Mouse (Mus musculus) heart, embryonic 15.5 days (tissue): Measurements from ENCODE around the gene Zfp937. TPM values are rescaled to one million over a fixed set of nuclear protein-coding genes. Genes with fewer than 3 reads are reported as not detected.
"Not testable (repeated sequence)": the region's sequence is repeated elsewhere in the genome, so short reads cannot be mapped to it uniquely, and the experiment has no call there.

ENCODE experiments used
- ATAC-seq: fragments of 200-750 bp; cut with Nextera tagmentation; replicated peaks from 2 replicates; pipeline ENCODE4 v1.8.0; 2017; ENCODE audit warnings: low read depth, moderate TSS enrichment; ENCODE audit not compliant: insufficient number of reproducible peaks, insufficient read depth, low FRiP score
- H3K27ac ChIP-seq: fragments of 300-500 bp; sonication (generic); 2 replicates; pipeline ENCODE4 v1.5.1; 2015; ENCODE audit warnings: mild to moderate bottlenecking, inconsistent platforms
- H3K27me3 ChIP-seq: fragments of 300-500 bp; sonication (generic); 2 replicates; pipeline ENCODE4 v1.6.1; 2015; ENCODE audit warnings: inconsistent platforms
- H3K36me3 ChIP-seq: fragments of 300-500 bp; sonication (generic); 2 replicates; pipeline ENCODE4 v1.6.1; 2015; ENCODE audit warnings: mild to moderate bottlenecking, inconsistent platforms
- H3K4me1 ChIP-seq: fragments of 300-500 bp; sonication (generic); replicated peaks from 2 replicates; pipeline ENCODE4 v1.6.1; 2015; ENCODE audit warnings: inconsistent platforms
- H3K4me2 ChIP-seq: fragments of 300-500 bp; sonication (generic); 2 replicates; pipeline ENCODE4 v1.6.1; 2015; ENCODE audit warnings: inconsistent platforms, mild to moderate bottlenecking, moderate library complexity
- H3K4me3 ChIP-seq: fragments of 300-500 bp; sonication (generic); 2 replicates; pipeline ENCODE4 v1.5.1; 2015; ENCODE audit warnings: mild to moderate bottlenecking, inconsistent platforms
- H3K9ac ChIP-seq: fragments of 300-500 bp; sonication (generic); 2 replicates; pipeline ENCODE4 v1.6.1; 2015; ENCODE audit warnings: mild to moderate bottlenecking, inconsistent platforms
- H3K9me3 ChIP-seq: fragments of 300-500 bp; sonication (generic); replicated peaks from 2 replicates; pipeline ENCODE4 v1.6.1; 2016; ENCODE audit warnings: inconsistent platforms
- WGBS: fragments of 180-500 bp; shearing (Covaris S2); methylation state at CpG from one replicate; pipeline ENCODE4 v1.1.7; 2015; ENCODE audit warnings: mixed read lengths; 5-methylcytosine and 5-hydroxymethylcytosine counted together
- polyA plus RNA-seq: library from polyadenylated mRNA; unstranded; fragments of >200 nt; fragmentation: Nextera tagmentation; extraction: Ambion mirVana; gene quantifications from 2 replicates; pipeline ENCODE4 v1.2.1, GENCODE M21; 2015

Gene Zfp937
- polyA plus RNA-seq = 4.1 and 4.9 TPM in 2 replicates

- WGBS = 1% methylated on average over 15 of the region's 15 CpGs
- ATAC-seq = peak; percentile 100
- 0 out of 2 replicates have a peak within 1 kb of the TSS, but pooled peaks have one; percentile 40 for H3K9ac ChIP-seq
Measured at GRCm38 (mm10) chr2:150217600-150218362, at the start of gene Zfp937. Gene Zfp937, plus strand, starts transcription at chr2:150218073.

GRCm38 (mm10) chr2:150173833-150174232 lies 44.0 kb upstream of the Zfp937 start:
- no peaks in the 10 kb centered on the region for H3K36me3 ChIP-seq
- H3K9ac ChIP-seq = no peak overlapping the region
- no peak overlapping the region for H3K27ac ChIP-seq
- peaks cover 4% of the 10 kb centered on the region; the same call in 1 of the 2 replicates for H3K9me3 ChIP-seq
- no peak for ATAC-seq
- H3K4me3 ChIP-seq = no peak overlapping the region
- no peaks in the 10 kb centered on the region for H3K27me3 ChIP-seq
- H3K4me2 ChIP-seq = no peak overlapping the region
- no peaks in the 10 kb centered on the region for H3K4me1 ChIP-seq

More at GRCm38 (mm10) chr2:150217600-150218362, at the start of gene Zfp937:
- Histone ChIP-seq H3K4me3 (peak within 1 kb of the TSS; percentile 52), H3K4me2 (peak within 1 kb of the TSS; percentile 60), H3K27ac (peak within 1 kb of the TSS; percentile 57)
- H3K36me3 ChIP-seq, H3K4me1 ChIP-seq, H3K27me3 ChIP-seq, H3K9me3 ChIP-seq: not testable (repeated sequence)

- 67% methylated on average over 4 of the region's 4 CpGs for WGBS
- H3K36me3 ChIP-seq, ATAC-seq, H3K9ac ChIP-seq, H3K27ac ChIP-seq, H3K4me3 ChIP-seq, H3K4me2 ChIP-seq, H3K27me3 ChIP-seq, H3K4me1 ChIP-seq, H3K9me3 ChIP-seq: not testable (repeated sequence)
Measured at GRCm38 (mm10) chr2:150179579-150179978, 38.3 kb upstream of the Zfp937 start, which contains the start of gene Gm10770. Gene Gm10770, minus strand, starts transcription at chr2:150179679.

- H3K9ac ChIP-seq, H3K27me3 ChIP-seq, H3K36me3 ChIP-seq, H3K9me3 ChIP-seq, H3K4me2 ChIP-seq, H3K27ac ChIP-seq, ATAC-seq, H3K4me3 ChIP-seq, H3K4me1 ChIP-seq: not testable (repeated sequence)
Measured at GRCm38 (mm10) chr2:150181046-150181445, 36.8 kb upstream of the Zfp937 start.

GRCm38 (mm10) chr2:150181570-150181999 lies 36.3 kb upstream of the Zfp937 start, which contains the start of gene Gm14139:
Gene Gm14139, plus strand, starts transcription at chr2:150181755.
- not testable (repeated sequence) for H3K4me3 ChIP-seq, H3K9me3 ChIP-seq, H3K4me1 ChIP-seq, H3K4me2 ChIP-seq, H3K27ac ChIP-seq, H3K9ac ChIP-seq, ATAC-seq, H3K36me3 ChIP-seq, H3K27me3 ChIP-seq
- WGBS = 69% methylated on average over 7 of the region's 7 CpGs

- not testable (repeated sequence) for H3K4me1 ChIP-seq, ATAC-seq, H3K36me3 ChIP-seq, H3K27me3 ChIP-seq, H3K9me3 ChIP-seq
- peak overlapping the region; percentile 52 for H3K4me3 ChIP-seq
- peak overlapping the region; percentile 57 for H3K27ac ChIP-seq
- peak overlapping the region; percentile 60 for H3K4me2 ChIP-seq
- whole genome bisulfite sequencing = 15% methylated on average over 4 of the region's 4 CpGs
- 0 out of 2 replicates have a peak overlapping the region, but pooled peaks have one; percentile 40 for H3K9ac ChIP-seq
Measured at GRCm38 (mm10) chr2:150218363-150218725, 471 bp downstream of the Zfp937 start.

GRCm38 (mm10) chr2:150223263-150223662 lies 5.4 kb downstream of the Zfp937 start:
- H3K36me3 ChIP-seq, H3K4me2 ChIP-seq, H3K9me3 ChIP-seq, H3K4me3 ChIP-seq, H3K27ac ChIP-seq, H3K9ac ChIP-seq, H3K4me1 ChIP-seq, H3K27me3 ChIP-seq, ATAC-seq: not testable (repeated sequence)

- WGBS = 83% methylated on average over 2 of the region's 2 CpGs
- H3K27me3 ChIP-seq = no peaks in the 10 kb centered on the region
- peaks cover 2% of the 10 kb centered on the region for H3K36me3 ChIP-seq
- no peak overlapping the region for H3K27ac ChIP-seq
- H3K9ac ChIP-seq = no peak overlapping the region
- no peaks in the 10 kb centered on the region for H3K4me1 ChIP-seq
- no peak for ATAC-seq
- no peak overlapping the region for H3K4me2 ChIP-seq
- peaks cover 6% of the 10 kb centered on the region; the same call in 1 of the 2 replicates for H3K9me3 ChIP-seq
- no peak overlapping the region for H3K4me3 ChIP-seq
Measured at GRCm38 (mm10) chr2:150243211-150243610, 25.3 kb downstream of the Zfp937 start.

GRCm38 (mm10) chr2:150255491-150255890 lies 37.6 kb downstream of the Zfp937 start, which contains the start of gene Gm21994:
Gene Gm21994, minus strand, starts transcription at chr2:150255591.
- not testable (repeated sequence) for H3K4me1 ChIP-seq, H3K36me3 ChIP-seq, ATAC-seq, H3K4me2 ChIP-seq, H3K27me3 ChIP-seq, H3K27ac ChIP-seq, H3K9me3 ChIP-seq, H3K9ac ChIP-seq, H3K4me3 ChIP-seq
- WGBS = 46% methylated on average over 2 of the region's 2 CpGs

GRCm38 (mm10) chr2:150256861-150257260 lies 39.0 kb downstream of the Zfp937 start:
- not testable (repeated sequence) for ATAC-seq, H3K9me3 ChIP-seq, H3K4me1 ChIP-seq, H3K4me2 ChIP-seq, H3K4me3 ChIP-seq, H3K27ac ChIP-seq, H3K36me3 ChIP-seq, H3K9ac ChIP-seq, H3K27me3 ChIP-seq
- WGBS = 67% methylated on average over 2 of the region's 2 CpGs

- not testable (repeated sequence) for H3K4me3 ChIP-seq, H3K4me1 ChIP-seq, H3K9ac ChIP-seq, ATAC-seq, H3K36me3 ChIP-seq, H3K9me3 ChIP-seq, H3K27me3 ChIP-seq, H3K27ac ChIP-seq, H3K4me2 ChIP-seq
- 63% methylated on average over 4 of the region's 4 CpGs for WGBS
Measured at GRCm38 (mm10) chr2:150257291-150257690, 39.4 kb downstream of the Zfp937 start, which contains the start of gene Gm14124. Gene Gm14124, plus strand, starts transcription at chr2:150257517.
